Mouse (Mus musculus) testis, postnatal 10 days (tissue): ENCODE measurements around the gene Olfr794.

ENCODE experiments used
- DNase-seq: peaks from one replicate; pipeline ENCODE4 v3.0.0; 2021; ENCODE audit warnings: low spot score

The Olfr794 gene

DNA sequence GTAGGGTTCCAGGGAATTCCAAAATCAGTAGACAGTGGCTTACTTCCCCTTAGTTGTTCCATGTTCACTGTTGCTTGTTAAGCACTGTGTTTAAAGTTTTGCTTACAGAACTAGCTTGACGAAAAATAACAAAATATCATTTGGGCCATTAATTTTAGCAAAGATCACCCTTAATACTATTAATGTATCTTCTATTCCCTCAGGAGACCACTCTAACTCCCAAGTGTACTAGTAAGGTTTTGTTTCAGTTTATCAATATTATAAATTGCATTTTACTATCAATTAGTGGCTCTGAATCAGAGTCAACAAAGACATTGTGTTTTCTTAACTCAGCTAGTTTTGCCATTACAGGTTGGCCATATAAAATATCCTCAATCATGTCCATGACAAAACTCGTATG lies at the start of gene Olfr794:
Olfr794 (plus strand) TSS at position 301 of the 400 bp plus-strand sequence.
- DNase-seq: no peak

DNA sequence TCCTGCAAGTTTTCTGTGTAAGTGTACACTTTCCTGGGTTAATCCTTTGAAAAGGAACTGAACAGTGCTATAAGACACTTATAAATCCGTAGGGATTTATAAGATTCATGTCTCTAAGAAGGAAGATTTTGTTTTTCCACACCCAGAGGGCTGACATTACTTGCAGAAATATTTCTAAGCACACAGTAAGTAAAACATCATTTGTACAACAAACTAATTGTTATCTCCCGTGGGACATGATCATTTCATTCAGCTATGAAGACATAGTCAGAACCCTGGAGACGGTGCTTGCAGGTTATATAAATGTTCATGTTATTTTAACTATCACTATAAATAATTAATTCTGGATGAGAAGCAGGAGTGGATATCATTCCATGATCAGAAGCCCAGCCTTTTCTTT lies 46.0 kb upstream of the Olfr794 start, which contains the start of gene Olfr791:
Olfr791 (plus strand) TSS at position 301 of the 400 bp plus-strand sequence.
- no peak for DNase-seq

DNA sequence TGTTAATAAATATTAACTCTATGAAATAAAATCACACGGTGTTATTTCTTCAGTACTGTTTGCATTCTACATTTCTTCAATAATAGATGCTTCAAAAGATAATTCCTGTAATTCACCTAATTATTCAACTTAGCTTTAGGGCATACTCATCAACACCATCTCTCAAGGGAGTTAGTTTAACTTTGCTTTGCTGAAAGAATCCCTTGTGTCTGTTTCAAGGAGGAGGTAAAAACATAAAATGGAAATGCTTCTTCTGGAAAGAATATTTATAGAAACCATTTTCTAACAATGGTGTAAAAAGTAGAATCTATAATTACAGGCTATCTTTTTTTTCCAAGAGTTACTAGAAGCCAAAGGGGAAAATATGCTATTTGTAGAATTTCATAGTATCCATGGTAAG lies 28.6 kb upstream of the Olfr794 start, which contains the start of gene Olfr792:
Olfr792 (plus strand) TSS at position 301 of the 400 bp plus-strand sequence.
- no peak for DNase-seq

DNA sequence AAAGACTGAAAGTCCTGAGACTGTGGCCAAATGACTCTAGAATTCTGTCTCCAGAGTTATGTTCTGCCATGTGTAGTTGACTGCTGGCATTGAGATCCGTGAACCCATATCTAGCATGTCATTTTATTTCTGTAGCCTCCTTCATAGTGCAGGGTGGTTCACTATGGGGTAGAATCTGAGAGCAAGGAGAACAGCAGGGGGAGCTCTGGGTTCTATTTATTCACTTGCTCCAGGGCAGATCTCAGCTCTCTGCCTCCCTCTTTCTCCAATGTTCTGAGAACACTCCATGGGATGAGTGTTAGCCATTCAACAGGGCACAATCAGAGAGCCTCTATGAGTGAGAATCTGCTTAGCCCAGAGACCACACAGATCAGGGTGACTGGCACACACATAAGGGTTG lies 18.1 kb upstream of the Olfr794 start:
- no peak for DNase-seq

DNA sequence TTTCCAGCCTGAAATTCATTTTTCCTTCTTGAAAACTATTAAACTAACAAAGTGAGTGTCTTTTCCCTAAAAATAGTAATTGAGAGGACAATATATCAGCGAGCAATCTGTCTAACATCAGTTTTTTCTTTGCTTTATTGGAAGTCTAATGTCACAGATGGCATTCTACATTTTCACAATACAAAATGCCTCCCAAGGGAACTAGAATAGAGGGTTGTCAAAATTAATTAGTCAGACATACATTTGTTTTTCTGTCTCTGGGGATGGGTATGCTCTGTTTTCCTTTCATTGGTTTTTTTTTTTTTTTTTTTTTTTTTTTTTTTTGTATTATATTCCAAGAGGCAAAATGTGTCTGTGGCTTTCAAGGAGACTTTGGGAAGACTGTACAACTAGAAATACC lies 9.6 kb downstream of the Olfr794 start:
- DNase-seq: no peak

DNA sequence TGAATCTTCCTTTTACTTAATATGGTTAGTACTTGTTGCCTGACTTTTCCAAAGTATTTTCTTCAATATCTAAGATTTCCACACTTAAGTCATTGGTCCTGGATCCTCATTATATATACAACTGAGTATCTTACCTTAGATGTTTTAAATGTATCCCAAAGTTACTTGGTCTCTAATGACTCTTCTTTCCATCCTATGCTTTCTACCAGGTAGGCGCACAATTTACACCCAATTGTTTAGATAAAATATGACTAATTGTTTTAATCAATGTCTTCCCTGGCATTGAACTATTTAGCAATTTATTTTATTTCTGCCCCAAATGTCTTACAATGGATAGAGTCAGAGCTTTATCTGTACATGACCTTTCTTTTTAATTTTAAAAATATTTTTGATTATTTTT lies 45.0 kb downstream of the Olfr794 start, which contains the start of gene Olfr796:
Olfr796 (minus strand) TSS at position 101 of the 400 bp plus-strand sequence.
- DNase-seq: no peak

DNA sequence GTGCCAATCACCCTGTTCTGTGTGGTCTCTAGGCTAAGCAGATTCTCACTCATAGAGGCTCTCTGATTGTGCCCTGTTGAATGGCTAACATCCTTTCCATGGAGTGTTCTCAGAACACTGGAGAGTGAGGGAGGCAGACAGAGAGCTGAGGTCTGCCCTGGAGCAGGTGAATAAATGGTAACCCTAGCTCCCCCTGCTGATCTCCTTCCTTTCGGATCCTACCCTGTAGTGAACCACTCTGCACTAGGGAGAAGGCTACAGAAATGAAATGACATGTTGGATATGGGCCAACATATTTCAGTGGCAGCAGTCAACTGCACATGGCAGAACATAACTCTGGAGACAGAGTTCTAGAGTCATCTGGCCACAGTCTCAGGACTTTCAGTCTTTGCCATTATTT lies 54.3 kb downstream of the Olfr794 start:
- no peak for DNase-seq
